Mouse (Mus musculus) forebrain, embryonic 16.5 days (tissue): Measurements from ENCODE around the gene B230118H07Rik. TPM values are rescaled to one million over a fixed set of nuclear protein-coding genes. Genes with fewer than 3 reads are reported as not detected.

Source experiments
- ATAC-seq: fragments of 200-750 bp; cut with Nextera tagmentation; 2 replicates; pipeline ENCODE4 v1.8.0; 2017; ENCODE audit warnings: mild to moderate bottlenecking, moderate library complexity
- H3K27ac ChIP-seq: fragments of 300-500 bp; sonication (generic); 2 replicates; pipeline ENCODE4 v1.5.1; 2014; ENCODE audit warnings: low read length, control low read depth
- H3K27me3 ChIP-seq: fragments of 300-500 bp; sonication (generic); replicated peaks from 2 replicates; pipeline ENCODE4 v1.6.1; 2014; ENCODE audit warnings: low read length; ENCODE audit not compliant: control insufficient read depth, insufficient read depth
- H3K36me3 ChIP-seq: fragments of 300-500 bp; sonication (generic); 2 replicates; pipeline ENCODE4 v1.6.1; 2014; ENCODE audit not compliant: control insufficient read depth, insufficient read depth
- H3K4me1 ChIP-seq: fragments of 300-500 bp; sonication (generic); replicated peaks from 2 replicates; pipeline ENCODE4 v1.6.1; 2014; ENCODE audit warnings: low read length; ENCODE audit not compliant: control insufficient read depth, insufficient read depth
- H3K4me2 ChIP-seq: fragments of 300-500 bp; sonication (generic); 2 replicates; pipeline ENCODE4 v1.6.1; 2014; ENCODE audit warnings: mild to moderate bottlenecking, low read length, control low read depth
- H3K4me3 ChIP-seq: fragments of 300-500 bp; sonication (generic); replicated peaks from 2 replicates; pipeline ENCODE4 v1.5.1; 2014; ENCODE audit warnings: mild to moderate bottlenecking, low read length, control low read depth
- H3K9ac ChIP-seq: fragments of 300-500 bp; sonication (generic); replicated peaks from 2 replicates; pipeline ENCODE4 v1.6.1; 2014; ENCODE audit warnings: low read depth, low read length, control low read depth
- H3K9me3 ChIP-seq: fragments of 300-500 bp; sonication (generic); 2 replicates; pipeline ENCODE4 v1.6.1; 2016; ENCODE audit warnings: low read length; ENCODE audit not compliant: control insufficient read depth
- WGBS: fragments of 180-500 bp; shearing (Covaris S2); extraction: QIAGEN DNeasy Blood & Tissue Kit; methylation state at CpG from one replicate; pipeline ENCODE4 v1.1.7; 2014; 5-methylcytosine and 5-hydroxymethylcytosine counted together
- polyA plus RNA-seq: library from polyadenylated mRNA; unstranded; fragments of >200 nt; fragmentation: Nextera tagmentation; extraction: Ambion mirVana; gene quantifications from 2 replicates; pipeline ENCODE4 v1.2.1, GENCODE M21; 2015

Gene B230118H07Rik
- polyA plus RNA-seq, 1 experiment from 2014 or later = 44.4 TPM

GRCm38 (mm10) chr2:101533741-101534140 is 115.6 kb downstream of the B230118H07Rik start:
- Histone ChIP-seq H3K4me3 (no peak overlapping the region), H3K9ac (no peak overlapping the region), H3K4me1 (no peaks in the 10 kb centered on the region), H3K27ac (no peak overlapping the region), H3K36me3 (no peaks in the 10 kb centered on the region), H3K4me2 (no peak overlapping the region), H3K9me3 (no peaks in the 10 kb centered on the region), H3K27me3 (no peaks in the 10 kb centered on the region)
- ATAC-seq = no peak
- 13% methylated on average over 2 of the region's 2 CpGs for WGBS

- H3K27ac ChIP-seq = no peak overlapping the region
- WGBS = 65% methylated on average over 6 of the region's 6 CpGs
These were observed 123.6 kb downstream of the B230118H07Rik start for GRCm38 (mm10) chr2:101525503-101526381.

GRCm38 (mm10) chr2:101525091-101525490 is 124.2 kb downstream of the B230118H07Rik start:
- no peaks in the 10 kb centered on the region for H3K27me3 ChIP-seq
- H3K4me2 ChIP-seq = no peak overlapping the region
- H3K36me3 ChIP-seq = no peaks in the 10 kb centered on the region
- H3K4me3 ChIP-seq = no peak overlapping the region
- no peaks in the 10 kb centered on the region for H3K9me3 ChIP-seq
- no peak overlapping the region for H3K27ac ChIP-seq
- ATAC-seq = no peak
- no peak overlapping the region for H3K9ac ChIP-seq
- WGBS = 86% methylated on average over 4 of the region's 4 CpGs
- no peaks in the 10 kb centered on the region for H3K4me1 ChIP-seq

More at GRCm38 (mm10) chr2:101525503-101526381, 123.6 kb downstream of the B230118H07Rik start:
- no peak overlapping the region for H3K4me3 ChIP-seq
- no peak overlapping the region for H3K4me2 ChIP-seq
- no peaks in the 10 kb centered on the region for H3K9me3 ChIP-seq
- peak; percentile 71 for ATAC-seq
- H3K9ac ChIP-seq = no peak overlapping the region
- no peaks in the 10 kb centered on the region for H3K27me3 ChIP-seq
- H3K36me3 ChIP-seq = no peaks in the 10 kb centered on the region
- H3K4me1 ChIP-seq = no peaks in the 10 kb centered on the region

DNA sequence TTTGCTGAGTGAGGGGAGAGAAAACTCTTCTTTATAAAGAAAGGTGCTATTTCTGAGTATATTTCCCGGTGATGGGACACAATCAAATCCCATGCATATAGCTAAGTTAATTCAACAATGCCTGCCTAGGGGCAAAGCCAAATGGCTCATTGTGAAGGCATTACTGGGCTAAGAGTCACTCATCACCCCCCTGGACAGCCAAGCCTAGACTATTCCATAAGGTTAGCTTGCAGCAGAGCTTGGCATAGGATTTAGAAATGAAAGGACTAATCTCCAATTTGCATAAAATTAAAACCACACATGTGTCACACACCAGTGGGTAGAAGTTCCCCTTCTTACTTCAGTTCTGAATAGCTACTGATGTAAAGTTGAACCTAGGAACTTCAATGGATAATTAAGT is 128.8 kb downstream of the B230118H07Rik start:
- no peak overlapping the region for H3K27ac ChIP-seq
- no peaks in the 10 kb centered on the region for H3K9me3 ChIP-seq
- no peak overlapping the region for H3K9ac ChIP-seq
- no peaks in the 10 kb centered on the region for H3K4me1 ChIP-seq
- no peaks in the 10 kb centered on the region for H3K36me3 ChIP-seq
- H3K27me3 ChIP-seq = no peaks in the 10 kb centered on the region
- 17% methylated on average over 1 of the region's 1 CpGs for WGBS
- ATAC-seq = no peak
- no peak overlapping the region for H3K4me3 ChIP-seq
- H3K4me2 ChIP-seq = no peak overlapping the region

DNA sequence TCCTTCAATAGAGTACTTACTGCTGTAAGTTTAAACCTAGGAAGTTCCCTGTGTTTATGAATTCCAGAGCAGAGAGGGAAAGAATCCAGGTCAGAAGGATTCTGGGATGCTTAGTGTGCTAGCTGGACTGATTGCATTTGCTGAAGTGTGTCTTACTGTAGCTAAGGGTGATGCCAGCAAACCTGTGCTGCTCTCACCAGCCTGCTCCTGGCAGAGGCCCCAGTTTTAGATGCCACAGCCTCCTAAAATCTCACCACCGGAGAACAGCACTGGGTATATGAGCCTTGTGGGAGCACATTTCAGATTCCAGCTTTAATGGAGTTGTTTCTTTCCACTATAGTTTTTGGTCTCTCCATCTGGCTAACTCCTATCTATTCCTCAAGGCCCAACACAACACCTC is 129.4 kb downstream of the B230118H07Rik start:
- Histone ChIP-seq H3K27ac (no peak overlapping the region), H3K4me1 (no peaks in the 10 kb centered on the region), H3K27me3 (no peaks in the 10 kb centered on the region), H3K36me3 (no peaks in the 10 kb centered on the region), H3K9ac (no peak overlapping the region), H3K4me3 (no peak overlapping the region), H3K9me3 (no peaks in the 10 kb centered on the region), H3K4me2 (no peak overlapping the region)
- ATAC-seq = no peak
- 71% methylated on average over 1 of the region's 1 CpGs for WGBS

Other genes starting within 250 kb of the B230118H07Rik start
- gene Rag2, start 24.8 kb downstream of the B230118H07Rik start, polyA plus RNA-seq = not detected in 2 replicates
- 0.05 and 0.07 TPM in 2 replicates for gene Rag1, start within 50 bp of the B230118H07Rik start, polyA plus RNA-seq
- gene Traf6, start 28.9 kb upstream of the B230118H07Rik start, polyA plus RNA-seq = 9.7 and 13.7 TPM in 2 replicates
- 5.5 and 6.6 TPM in 2 replicates for gene Prr5l, start 233.5 kb upstream of the B230118H07Rik start, polyA plus RNA-seq
- gene Commd9, start 236.7 kb upstream of the B230118H07Rik start, polyA plus RNA-seq = 97.4 and 99.3 TPM in 2 replicates